ENCODE assay signal across 28 mouse cellular contexts in genomic region chr11:33891084-33891483, GRCm38 (mm10).
"Had no signal": no experiment of that assay in that cellular context is flagged by ENCODE, and none has a peak within 500 bp of the region (broad histone marks: within the 10 kb centered on the region; RNA-seq: fewer than 3 reads in every experiment).

No protein-coding gene starts in this region.

- H3K27me3 ChIP-seq: heart, embryonic 13.5 days; heart, embryonic 15.5 days; hindbrain, embryonic 12.5 days; intestine, embryonic 15.5 days; kidney, embryonic 15.5 days; limb, embryonic 12.5 days; liver, embryonic 13.5 days; liver, embryonic 15.5 days had no signal

- H3K4me2 ChIP-seq: heart, embryonic 11.5 days; heart, embryonic 13.5 days; heart, embryonic 15.5 days; hindbrain, embryonic 12.5 days; hindbrain, embryonic 14.5 days; intestine, embryonic 15.5 days; kidney, embryonic 15.5 days; limb, embryonic 12.5 days; liver, embryonic 11.5 days; liver, embryonic 13.5 days; liver, embryonic 15.5 days had no signal

- H3K36me3 ChIP-seq: heart, embryonic 13.5 days; heart, embryonic 15.5 days; hindbrain, embryonic 10.5 days; hindbrain, embryonic 12.5 days; intestine, embryonic 15.5 days; kidney, embryonic 15.5 days; limb, embryonic 12.5 days; liver, embryonic 13.5 days; liver, embryonic 15.5 days had no signal

- H3K4me1 ChIP-seq: heart, embryonic 13.5 days; heart, embryonic 15.5 days; hindbrain, embryonic 10.5 days; hindbrain, embryonic 12.5 days; intestine, embryonic 15.5 days; kidney, embryonic 15.5 days; limb, embryonic 12.5 days; liver, embryonic 13.5 days; liver, embryonic 15.5 days had no signal

- H3K4me3 ChIP-seq: gastrocnemius, adult 2 months; heart, adult 2 months; heart, embryonic 13.5 days; heart, embryonic 15.5 days; hindbrain, embryonic 10.5 days; hindbrain, embryonic 12.5 days; intestine, embryonic 15.5 days; kidney, embryonic 15.5 days; limb, embryonic 12.5 days; liver, embryonic 13.5 days; liver, embryonic 15.5 days had no signal

- H3K9me3 ChIP-seq: heart, embryonic 13.5 days; heart, embryonic 15.5 days; hindbrain, embryonic 10.5 days; hindbrain, embryonic 12.5 days; intestine, embryonic 15.5 days; kidney, embryonic 15.5 days; limb, embryonic 12.5 days; liver, embryonic 13.5 days; liver, embryonic 15.5 days had no signal

- H3K27ac ChIP-seq: gastrocnemius, adult 2 months; heart, adult 2 months; heart, embryonic 13.5 days; heart, embryonic 15.5 days; hindbrain, embryonic 10.5 days; hindbrain, embryonic 12.5 days; hindbrain, embryonic 14.5 days; intestine, embryonic 15.5 days; kidney, embryonic 15.5 days; kidney, postnatal 0 days; limb, embryonic 12.5 days; liver, embryonic 13.5 days; liver, embryonic 15.5 days had no signal

- H3K9ac ChIP-seq: heart, embryonic 13.5 days; heart, embryonic 15.5 days; hindbrain, embryonic 12.5 days; hindbrain, embryonic 14.5 days; intestine, embryonic 15.5 days; kidney, embryonic 15.5 days; limb, embryonic 12.5 days; liver, embryonic 13.5 days; liver, embryonic 15.5 days; liver, postnatal 0 days had no signal

- DNase-seq: gastrocnemius, adult 2 months; gastrocnemius, postnatal 10 days; gastrocnemius, postnatal 25 days; heart, adult 2 months; heart, postnatal 14 days; heart, postnatal 36 days; kidney, adult 18-20 months; kidney, adult 8-10 months; kidney, postnatal 14 days; kidney, postnatal 36 days; layer of hippocampus, adult 9-11 months; layer of hippocampus, postnatal 36 days; left cerebral cortex, postnatal 4 days; liver; liver, embryonic 13.5 days; liver, postnatal 0 days had no signal
